In the genomic region with DNA sequence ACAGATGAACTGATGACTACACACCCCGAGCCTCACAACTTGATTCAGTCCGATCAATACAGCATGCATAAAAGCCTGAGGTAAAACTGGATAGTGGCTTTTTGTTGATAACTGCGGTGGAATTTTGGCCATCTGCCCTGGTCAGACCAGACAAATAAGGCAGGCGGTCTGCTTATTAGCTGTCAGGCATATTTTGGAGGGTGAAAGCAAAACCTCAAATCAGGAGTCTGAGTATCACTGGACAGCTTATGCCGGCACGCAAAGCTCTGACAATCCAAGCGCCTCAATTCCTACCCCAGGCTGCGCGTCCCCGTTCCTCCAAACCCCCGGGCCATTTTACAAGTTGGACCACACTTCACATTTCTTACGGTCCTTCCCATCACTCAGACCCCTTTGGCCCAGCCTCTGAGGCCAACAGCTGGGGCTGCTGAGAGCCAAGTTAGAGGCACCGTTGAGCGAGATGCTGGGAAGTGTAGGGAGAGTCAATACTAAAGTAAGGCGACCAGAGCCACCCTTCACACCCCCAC, we compare ENCODE assay signal across 8 mouse cellular contexts. TPM values are rescaled to one million over a fixed set of nuclear protein-coding genes. Genes with fewer than 3 reads are reported as not detected.
DNase-seq lines count a peak whose midpoint lies in the region; ATAC-seq lines count a peak whose summit lies in the region.

No protein-coding gene starts in this region.

- H3K36me3 ChIP-seq in forebrain, embryonic 12.5 days (replicated peaks), result no peaks in the 10 kb centered on the region
- H3K36me3 ChIP-seq in hindbrain, embryonic 10.5 days, result no peaks in the 10 kb centered on the region
- no peaks in the 10 kb centered on the region for H3K36me3 ChIP-seq in liver, embryonic 15.5 days (replicated peaks)
- H3K36me3 ChIP-seq in neural tube, embryonic 15.5 days, result no peaks in the 10 kb centered on the region

- peak overlapping the region; percentile 62 for H3K9ac ChIP-seq in forebrain, embryonic 12.5 days
- H3K9ac ChIP-seq in liver, embryonic 15.5 days, result no peak overlapping the region
- H3K9ac ChIP-seq in neural tube, embryonic 15.5 days (replicated peaks), result peak overlapping the region; percentile 82

- no peak overlapping the region for H3K27ac ChIP-seq in forebrain, embryonic 12.5 days
- H3K27ac ChIP-seq in hindbrain, embryonic 10.5 days, result peak overlapping the region; percentile 88; the same call in 1 of the 2 replicates
- no peak overlapping the region for H3K27ac ChIP-seq in liver, embryonic 15.5 days (replicated peaks)
- H3K27ac ChIP-seq in neural tube, embryonic 15.5 days (replicated peaks), result peak overlapping the region; percentile 74; the same call in 1 of the 2 replicates

- 4% methylated on average over 15 of the region's 15 CpGs for WGBS in forebrain, embryonic 12.5 days
- WGBS in hindbrain, embryonic 10.5 days, result 6% methylated on average over 15 of the region's 15 CpGs
- 10% methylated on average over 15 of the region's 15 CpGs for WGBS in liver, embryonic 15.5 days (ENCODE audit: insufficient replicate concordance)
- 6% methylated on average over 15 of the region's 15 CpGs for WGBS in neural tube, embryonic 15.5 days

- DNase-seq in adrenal gland, adult (ENCODE audit: inconsistent age in 2 of 2, low spot score in 1 of 2), result peak; percentile 43 to 70
- DNase-seq in adrenal gland, postnatal 4 days (ENCODE audit: low spot score in 2 of 2), result no peak
- DNase-seq in adrenal gland, postnatal 14 days, result peak; percentile 23
- DNase-seq in hindbrain, embryonic 10.5 days (ENCODE audit: low spot score), result peak; percentile 27
- DNase-seq in thymus, adult 18-20 months, result no peak

- peak overlapping the region; percentile 95 for H3K4me2 ChIP-seq in forebrain, embryonic 12.5 days
- H3K4me2 ChIP-seq in liver, embryonic 15.5 days, result peak overlapping the region; percentile 76
- H3K4me2 ChIP-seq in neural tube, embryonic 15.5 days, result peak overlapping the region; percentile 97

- ATAC-seq in forebrain, embryonic 12.5 days (ENCODE audit: low FRiP score), result no peak
- ATAC-seq in liver, embryonic 15.5 days (ENCODE audit: insufficient read depth), result no peak
- ATAC-seq in neural tube, embryonic 15.5 days (ENCODE audit: low FRiP score), result no peak

- peak overlapping the region; percentile 63 for H3K4me3 ChIP-seq in forebrain, embryonic 12.5 days (replicated peaks)
- H3K4me3 ChIP-seq in hindbrain, embryonic 10.5 days, result peak overlapping the region; percentile 71
- H3K4me3 ChIP-seq in liver, embryonic 15.5 days (replicated peaks), result peak overlapping the region; percentile 59
- H3K4me3 ChIP-seq in neural tube, embryonic 15.5 days (replicated peaks), result peak overlapping the region; percentile 84

- peaks cover 9% of the 10 kb centered on the region for H3K27me3 ChIP-seq in forebrain, embryonic 12.5 days
- H3K27me3 ChIP-seq in hindbrain, embryonic 10.5 days (ENCODE audit: insufficient read depth, poor library complexity, severe bottlenecking), result peaks cover 20% of the 10 kb centered on the region; the same call in 1 of the 2 replicates
- H3K27me3 ChIP-seq in liver, embryonic 15.5 days, result peaks cover 37% of the 10 kb centered on the region
- no peaks in the 10 kb centered on the region for H3K27me3 ChIP-seq in neural tube, embryonic 15.5 days (replicated peaks)

- no peaks in the 10 kb centered on the region for H3K9me3 ChIP-seq in forebrain, embryonic 12.5 days
- no peaks in the 10 kb centered on the region for H3K9me3 ChIP-seq in hindbrain, embryonic 10.5 days
- H3K9me3 ChIP-seq in liver, embryonic 15.5 days (replicated peaks), result no peaks in the 10 kb centered on the region
- no peaks in the 10 kb centered on the region for H3K9me3 ChIP-seq in neural tube, embryonic 15.5 days (replicated peaks)

- peaks cover 12% of the 10 kb centered on the region for H3K4me1 ChIP-seq in forebrain, embryonic 12.5 days
- H3K4me1 ChIP-seq in hindbrain, embryonic 10.5 days (replicated peaks), result peaks cover 20% of the 10 kb centered on the region
- H3K4me1 ChIP-seq in liver, embryonic 15.5 days (replicated peaks), result peaks cover 19% of the 10 kb centered on the region
- peaks cover 17% of the 10 kb centered on the region for H3K4me1 ChIP-seq in neural tube, embryonic 15.5 days

RNA-seq across cellular contexts. Expression of a gene that starts 0.8 kb away (rescaled TPM):
- total RNA-seq in adrenal gland, postnatal 4 days (2021), result 10 to 100 TPM; 44.4 TPM
- total RNA-seq in adrenal gland, postnatal 14 days (2021), result 31.1 and 38.5 TPM in 2 replicates
- polyA plus RNA-seq in forebrain, embryonic 12.5 days (2016; fragmentation: Nextera tagmentation; extraction: Ambion mirVana), result 58.7 and 64.2 TPM in 2 replicates
- 51.3 and 65.6 TPM in 2 replicates for polyA plus RNA-seq in hindbrain, embryonic 10.5 days (2016; fragmentation: Nextera tagmentation; extraction: Ambion mirVana)
- polyA plus RNA-seq in liver, embryonic 15.5 days (2015; fragmentation: Nextera tagmentation; extraction: Ambion mirVana), result 3.0 and 3.5 TPM in 2 replicates
- 37.8 and 41.2 TPM in 2 replicates for polyA plus RNA-seq in neural tube, embryonic 15.5 days (2015; fragmentation: Nextera tagmentation; extraction: Ambion mirVana)

RNA-seq across cellular contexts. Expression of a gene that starts 19.3 kb away (rescaled TPM):
- total RNA-seq in adrenal gland, postnatal 4 days (2021), result not detected
- not detected in 2 replicates for total RNA-seq in adrenal gland, postnatal 14 days (2021)
- polyA plus RNA-seq in forebrain, embryonic 12.5 days (2016; fragmentation: Nextera tagmentation; extraction: Ambion mirVana), result not detected in 2 replicates
- not detected in 2 replicates for polyA plus RNA-seq in hindbrain, embryonic 10.5 days (2016; fragmentation: Nextera tagmentation; extraction: Ambion mirVana)
- not detected in 2 replicates for polyA plus RNA-seq in liver, embryonic 15.5 days (2015; fragmentation: Nextera tagmentation; extraction: Ambion mirVana)
- not detected in 2 replicates for polyA plus RNA-seq in neural tube, embryonic 15.5 days (2015; fragmentation: Nextera tagmentation; extraction: Ambion mirVana)

RNA-seq across cellular contexts. Expression of a gene that starts 28.8 kb away (rescaled TPM):
- total RNA-seq in adrenal gland, postnatal 4 days (2021), result 1 to 10 TPM; 2.4 to 3.0 TPM
- 1.6 and 3.1 TPM in 2 replicates for total RNA-seq in adrenal gland, postnatal 14 days (2021)
- polyA plus RNA-seq in forebrain, embryonic 12.5 days (2016; fragmentation: Nextera tagmentation; extraction: Ambion mirVana), result 0.74 and 2.1 TPM in 2 replicates
- polyA plus RNA-seq in hindbrain, embryonic 10.5 days (2016; fragmentation: Nextera tagmentation; extraction: Ambion mirVana), result 1.1 and 1.9 TPM in 2 replicates
- 15.4 and 20.1 TPM in 2 replicates for polyA plus RNA-seq in liver, embryonic 15.5 days (2015; fragmentation: Nextera tagmentation; extraction: Ambion mirVana)
- polyA plus RNA-seq in neural tube, embryonic 15.5 days (2015; fragmentation: Nextera tagmentation; extraction: Ambion mirVana), result 2.1 and 9.5 TPM in 2 replicates

Comparison
In these comparisons a context has a peak if more than half of its experiments do, and no peak if none do; other contexts are left out.
1. DNase-seq: peak in adrenal gland, adult (2 of 2), adrenal gland, postnatal 14 days (single experiment) and hindbrain, embryonic 10.5 days (single experiment); none in adrenal gland, postnatal 4 days (0 of 2) and thymus, adult 18-20 months (0 of 2).
2. H3K27ac ChIP-seq: peak in hindbrain, embryonic 10.5 days (single experiment) and neural tube, embryonic 15.5 days (single experiment); none in forebrain, embryonic 12.5 days (single experiment) and liver, embryonic 15.5 days (single experiment).
3. Peak in every context shown above with its lines, with median percentiles within 50 percentile points of each other: H3K4me2 ChIP-seq and H3K4me3 ChIP-seq.